Mouse (Mus musculus) mammary gland, adult 2 months (tissue): ENCODE data around the gene Cops2. TPM values are rescaled to one million over a fixed set of nuclear protein-coding genes. Genes with fewer than 3 reads are reported as not detected.

Experiments used
- polyA plus RNA-seq: library from polyadenylated mRNA; depleted of rRNA; stranded (reverse); fragments of >200 nt; gene quantifications from 2 replicates; pipeline ENCODE4 v1.2.3, GENCODE M21; 2012; ENCODE audit warnings: low replicate concordance; rRNA removed

The Cops2 gene
- 2.7 and 12.5 TPM in 2 replicates for polyA plus RNA-seq

GRCm38 (mm10) chr2:125858521-125859280, at the start of gene Cops2, which contains the start of gene Galk2:
TSS of gene Cops2 (minus strand) at chr2:125859139.
TSS of gene Galk2 (plus strand) at chr2:125859109.

GRCm38 (mm10) chr2:125782719-125783109, 76.2 kb downstream of the Cops2 start, which contains the start of gene Secisbp2l:
TSS of gene Secisbp2l (minus strand) at chr2:125782870.

Other genes starting within 250 kb of the Cops2 start
- 0.99 and 1.1 TPM in 2 replicates for gene Cep152, start 234.0 kb downstream of the Cops2 start, polyA plus RNA-seq
- gene Eid1, start 186.0 kb downstream of the Cops2 start, polyA plus RNA-seq, result 12.9 and 20.6 TPM in 2 replicates
- gene Shc4, start 135.0 kb downstream of the Cops2 start, polyA plus RNA-seq, result 2.3 and 2.7 TPM in 2 replicates
- 10.9 and 13.5 TPM in 2 replicates for gene Secisbp2l, start 76.3 kb downstream of the Cops2 start, polyA plus RNA-seq
- 10.6 and 18.3 TPM in 2 replicates for gene Galk2, start within 50 bp of the Cops2 start, polyA plus RNA-seq
- gene Fgf7, start 175.5 kb upstream of the Cops2 start, polyA plus RNA-seq, result 1.4 and 5.2 TPM in 2 replicates